Mouse (Mus musculus) testis, adult 2 months (tissue): Measurements from ENCODE around the gene Skint7. TPM values are rescaled to one million over a fixed set of nuclear protein-coding genes. Genes with fewer than 3 reads are reported as not detected.
"Not testable (repeated sequence)": the region's sequence is repeated elsewhere in the genome, so short reads cannot be mapped to it uniquely, and the experiment has no call there.

Source experiments
- H3K27ac ChIP-seq: fragments of 200-500 bp; 2 replicates; pipeline ENCODE4 v1.5.1; 2012; ENCODE audit warnings: low read depth, low read length; ENCODE audit not compliant: control insufficient read depth, insufficient read depth
- H3K27me3 ChIP-seq: fragments of 200-500 bp; 2 replicates; pipeline ENCODE4 v1.6.1; 2012; ENCODE audit warnings: mild to moderate bottlenecking, low read length, moderate library complexity; ENCODE audit not compliant: control insufficient read depth, insufficient read depth
- H3K36me3 ChIP-seq: fragments of 200-500 bp; 2 replicates; pipeline ENCODE4 v1.6.1; 2012; ENCODE audit warnings: mild to moderate bottlenecking, low read length; ENCODE audit not compliant: control insufficient read depth, insufficient read depth
- H3K4me1 ChIP-seq: fragments of 200-500 bp; 2 replicates; pipeline ENCODE4 v1.6.1; 2012; ENCODE audit warnings: low read length; ENCODE audit not compliant: control insufficient read depth, insufficient read depth
- H3K4me3 ChIP-seq: fragments of 200-500 bp; 2 replicates; pipeline ENCODE4 v1.5.1; 2012; ENCODE audit warnings: low read depth, mild to moderate bottlenecking, low read length, moderate library complexity, mixed read lengths; ENCODE audit not compliant: control insufficient read depth
- CTCF ChIP-seq: fragments of 200-500 bp; IDR thresholded peaks from 2 replicates; pipeline ENCODE4 v1.5.1; 2012; ENCODE audit warnings: low read depth, mild to moderate bottlenecking, inconsistent platforms, low read length, moderate library complexity; ENCODE audit not compliant: control insufficient read depth, insufficient read depth, insufficient replicate concordance
- POLR2A ChIP-seq: fragments of 200-500 bp; IDR thresholded peaks from 2 replicates; pipeline ENCODE4 v1.6.1; 2012; ENCODE audit warnings: low read depth, mild to moderate bottlenecking, inconsistent platforms, low read length, moderate library complexity; ENCODE audit not compliant: control insufficient read depth
- polyA plus RNA-seq: library from polyadenylated mRNA; depleted of rRNA; stranded (reverse); fragments of >200 nt; gene quantifications from 2 replicates; pipeline ENCODE4 v1.2.3, GENCODE M21; 2012; rRNA removed

Gene Skint7
- polyA plus RNA-seq, result 0.10 TPM in 1 of 2 replicates, not detected in the other

DNA sequence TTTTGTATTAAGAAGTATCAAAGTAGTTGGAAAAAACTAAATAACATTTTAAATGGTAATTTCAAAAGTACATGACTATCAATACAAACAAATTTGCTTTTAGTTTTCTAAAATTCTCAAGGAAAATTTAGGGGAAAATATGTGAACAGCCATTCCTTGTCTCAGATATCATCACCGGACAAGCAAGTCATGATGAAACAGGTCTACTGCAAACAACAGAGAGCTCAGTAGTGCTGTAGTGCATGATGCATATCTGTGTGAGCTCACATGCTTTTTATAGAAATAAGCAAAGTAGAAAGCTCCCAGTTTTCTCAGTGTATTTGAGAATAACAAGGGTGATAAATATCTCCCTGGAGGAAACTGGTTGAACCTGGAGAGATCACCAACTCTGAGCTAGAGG, at the start of gene Skint7:
TSS of gene Skint7 (plus strand) at position 301 of the 400 bp plus-strand sequence.
- no peaks in the 10 kb centered on the region for H3K4me1 ChIP-seq
- no peaks in the 10 kb centered on the region for H3K27me3 ChIP-seq
- no peak for TF ChIP-seq POLR2A
- TF ChIP-seq CTCF, result no peak
- H3K27ac ChIP-seq, result no peak within 1 kb of the TSS
- H3K4me3 ChIP-seq, result no peak within 1 kb of the TSS
- no peaks in the 10 kb centered on the region for H3K36me3 ChIP-seq

DNA sequence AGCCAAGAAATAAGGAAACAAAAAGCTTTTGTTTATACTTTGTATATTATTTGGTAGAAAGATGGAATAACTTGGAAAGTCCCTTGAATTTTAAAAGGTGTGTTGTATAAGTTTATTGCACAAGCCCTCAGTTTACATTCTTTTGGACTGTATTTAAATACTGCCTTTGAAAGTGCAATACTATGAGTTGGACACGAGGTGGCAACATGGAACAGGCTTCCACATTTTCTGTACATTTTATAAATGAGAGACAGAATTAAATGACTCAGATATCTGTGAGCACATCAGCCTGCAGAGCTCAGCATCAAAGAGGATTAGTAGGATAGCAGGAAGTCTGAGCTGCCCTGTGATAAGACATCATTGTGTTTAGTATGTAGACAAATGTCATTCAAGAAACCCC, 11.4 kb upstream of the Skint7 start:
- TF ChIP-seq CTCF (no peak), POLR2A (no peak)
- Histone ChIP-seq H3K27me3 (no peaks in the 10 kb centered on the region), H3K4me1 (no peaks in the 10 kb centered on the region), H3K36me3 (no peaks in the 10 kb centered on the region), H3K27ac (no peak overlapping the region), H3K4me3 (no peak overlapping the region)

DNA sequence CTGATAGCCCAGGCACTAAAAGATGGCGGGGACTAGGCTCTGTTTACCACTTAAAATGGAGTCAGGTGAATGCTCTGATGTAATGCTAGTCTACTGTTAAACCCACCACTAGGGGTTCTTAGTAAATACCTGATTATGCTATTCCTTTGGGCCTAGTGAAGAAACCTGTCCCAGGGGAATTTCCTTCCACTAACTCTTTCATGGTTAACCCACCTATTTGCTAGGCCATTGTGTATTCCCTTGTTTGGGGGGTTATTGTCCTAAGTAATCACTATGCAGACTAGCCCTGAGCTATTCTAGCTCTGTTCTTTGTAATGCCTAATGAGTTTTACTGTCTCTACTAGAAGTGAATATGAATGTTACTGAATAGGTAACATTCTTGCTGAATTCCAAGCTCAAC, 9.5 kb upstream of the Skint7 start:
- not testable (repeated sequence) for H3K27ac ChIP-seq, H3K27me3 ChIP-seq, H3K4me1 ChIP-seq, H3K4me3 ChIP-seq, H3K36me3 ChIP-seq

DNA sequence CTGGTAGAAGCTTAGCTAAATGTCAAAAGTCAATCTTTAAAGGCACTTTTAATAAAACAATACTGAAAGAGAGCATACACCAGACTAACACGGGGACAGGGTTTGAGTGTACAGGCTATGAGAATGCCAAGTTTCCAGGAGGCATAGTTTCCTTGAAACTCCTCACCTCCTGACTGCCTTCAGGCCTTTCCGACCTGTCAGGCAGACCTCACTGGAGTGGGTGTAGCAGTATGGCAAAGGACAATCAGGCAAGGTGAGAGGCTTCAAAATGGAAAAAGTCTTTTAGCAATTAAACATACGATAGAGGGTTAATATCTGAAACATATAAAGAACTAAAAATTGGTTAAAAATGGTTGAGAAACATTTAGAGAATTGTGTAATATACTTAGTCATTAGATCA, 9.1 kb upstream of the Skint7 start:
- Histone ChIP-seq H3K4me1 (no peaks in the 10 kb centered on the region), H3K36me3 (no peaks in the 10 kb centered on the region), H3K4me3 (no peak overlapping the region), H3K27me3 (no peaks in the 10 kb centered on the region), H3K27ac (no peak overlapping the region)
- TF ChIP-seq POLR2A, result no peak
- TF ChIP-seq CTCF, result no peak

DNA sequence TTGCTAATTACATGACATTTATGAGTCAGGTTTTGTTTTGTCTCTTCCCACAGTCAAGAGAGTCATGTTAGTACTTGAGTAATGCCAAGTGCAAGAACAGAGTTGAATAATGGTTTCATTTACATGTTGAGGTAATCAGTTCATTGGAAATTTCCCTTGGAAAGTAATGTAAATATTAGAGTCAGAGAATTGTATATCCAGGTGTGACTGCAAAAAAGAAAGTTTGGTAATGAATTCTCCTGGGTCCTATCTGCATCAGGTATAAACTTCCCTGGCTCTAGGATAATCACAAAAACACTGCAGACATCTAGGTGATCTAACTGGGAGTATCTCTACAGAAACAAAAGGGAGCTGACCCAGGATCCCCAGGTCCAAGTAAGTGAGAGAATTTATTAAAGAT, 33.2 kb downstream of the Skint7 start, which contains the start of gene Skint1:
TSS of gene Skint1 (plus strand) at position 301 of the 400 bp plus-strand sequence.
- no peaks in the 10 kb centered on the region for H3K4me1 ChIP-seq
- TF ChIP-seq CTCF (no peak), POLR2A (no peak)

More for the DNA sequence above, 33.2 kb downstream of the Skint7 start, which contains the start of gene Skint1:
- Histone ChIP-seq H3K36me3 (no peaks in the 10 kb centered on the region), H3K27ac (no peak within 1 kb of the TSS), H3K27me3 (no peaks in the 10 kb centered on the region), H3K4me3 (no peak within 1 kb of the TSS)

Other genes starting within 250 kb of the Skint7 start
- 0.91 and 0.99 TPM in 2 replicates for gene Slc5a9, start 70.0 kb upstream of the Skint7 start, polyA plus RNA-seq
- gene Skint8, start 53.5 kb upstream of the Skint7 start, polyA plus RNA-seq, result 0.25 and 0.69 TPM in 2 replicates
- gene Skint1, start 33.3 kb downstream of the Skint7 start, polyA plus RNA-seq, result not detected in 2 replicates
- gene Skint4, start 99.1 kb downstream of the Skint7 start, polyA plus RNA-seq, result not detected in 2 replicates